Mouse (Mus musculus) liver, embryonic 12.5 days (tissue): Measurements from ENCODE around the gene Auts2. TPM values are rescaled to one million over a fixed set of nuclear protein-coding genes. Genes with fewer than 3 reads are reported as not detected.

Experiments
- ATAC-seq: fragments of 200-750 bp; cut with Nextera tagmentation; 2 replicates; pipeline ENCODE4 v1.8.0; 2017; ENCODE audit warnings: moderate number of reproducible peaks, mild to moderate bottlenecking, moderate library complexity
- H3K27ac ChIP-seq: fragments of 300-500 bp; sonication (generic); 2 replicates; pipeline ENCODE4 v1.5.1; 2016; ENCODE audit warnings: mild to moderate bottlenecking
- H3K27me3 ChIP-seq: fragments of 300-500 bp; sonication (generic); replicated peaks from 2 replicates; pipeline ENCODE4 v1.6.1; 2016; ENCODE audit warnings: mild to moderate bottlenecking, moderate library complexity
- H3K36me3 ChIP-seq: fragments of 300-500 bp; sonication (generic); 2 replicates; pipeline ENCODE4 v1.6.1; 2016; ENCODE audit warnings: mild to moderate bottlenecking, moderate library complexity
- H3K4me1 ChIP-seq: fragments of 300-500 bp; sonication (generic); 2 replicates; pipeline ENCODE4 v1.6.1; 2016
- H3K4me2 ChIP-seq: fragments of 300-500 bp; sonication (generic); 2 replicates; pipeline ENCODE4 v1.6.1; 2016; ENCODE audit warnings: mild to moderate bottlenecking, moderate library complexity
- H3K4me3 ChIP-seq: fragments of 300-500 bp; sonication (generic); 2 replicates; pipeline ENCODE4 v1.5.1; 2016; ENCODE audit warnings: mild to moderate bottlenecking, moderate library complexity
- H3K9ac ChIP-seq: fragments of 300-500 bp; sonication (generic); 2 replicates; pipeline ENCODE4 v1.6.1; 2016; ENCODE audit warnings: mild to moderate bottlenecking, moderate library complexity
- H3K9me3 ChIP-seq: fragments of 300-500 bp; sonication (generic); replicated peaks from 2 replicates; pipeline ENCODE4 v1.6.1; 2016; ENCODE audit warnings: mild to moderate bottlenecking, moderate library complexity
- WGBS: fragments of 180-500 bp; shearing (Covaris S2); methylation state at CpG from one replicate; pipeline ENCODE4 v1.1.7; 2016; ENCODE audit not compliant: insufficient replicate concordance; 5-methylcytosine and 5-hydroxymethylcytosine counted together
- polyA plus RNA-seq: library from polyadenylated mRNA; unstranded; fragments of >200 nt; fragmentation: Nextera tagmentation; extraction: Ambion mirVana; gene quantifications from 2 replicates; pipeline ENCODE4 v1.2.1, GENCODE M21; 2016

Gene Auts2
- polyA plus RNA-seq, 1 experiment from 2014 or later: 4.4 TPM

GRCm38 (mm10) chr5:132537475-132537874 is 5.7 kb downstream of the Auts2 start:
- Histone ChIP-seq H3K27ac (no peak overlapping the region), H3K9ac (no peak overlapping the region), H3K4me1 (peaks cover 10% of the 10 kb centered on the region; the same call in 1 of the 2 replicates), H3K27me3 (peaks cover 24% of the 10 kb centered on the region), H3K4me2 (no peak overlapping the region), H3K9me3 (no peaks in the 10 kb centered on the region), H3K4me3 (no peak overlapping the region), H3K36me3 (no peaks in the 10 kb centered on the region)
- ATAC-seq: no peak
- 64% methylated on average over 4 of the region's 4 CpGs for WGBS

- no peaks in the 10 kb centered on the region for H3K27me3 ChIP-seq
- WGBS: 70% methylated on average over 3 of the region's 3 CpGs
- 0 out of 2 replicates have a peak, but pooled peaks cover 8% of the 10 kb centered on the region for H3K4me1 ChIP-seq
- H3K9me3 ChIP-seq: no peaks in the 10 kb centered on the region
- ATAC-seq: no peak
- no peaks in the 10 kb centered on the region for H3K36me3 ChIP-seq
- H3K4me3 ChIP-seq: no peak overlapping the region
- H3K4me2 ChIP-seq: no peak overlapping the region
- no peak overlapping the region for H3K9ac ChIP-seq
- no peak overlapping the region for H3K27ac ChIP-seq
Measured at GRCm38 (mm10) chr5:132526395-132526794, 16.7 kb downstream of the Auts2 start.

- no peak overlapping the region for H3K27ac ChIP-seq
- H3K36me3 ChIP-seq: no peaks in the 10 kb centered on the region
- H3K9ac ChIP-seq: no peak overlapping the region
- no peaks in the 10 kb centered on the region for H3K9me3 ChIP-seq
- H3K27me3 ChIP-seq: no peaks in the 10 kb centered on the region
- no peak overlapping the region for H3K4me2 ChIP-seq
- no peak for ATAC-seq
- H3K4me3 ChIP-seq: no peak overlapping the region
- 70% methylated on average over 12 of the region's 12 CpGs for WGBS
- H3K4me1 ChIP-seq: no peaks in the 10 kb centered on the region; the same call in 1 of the 2 replicates
Measured at GRCm38 (mm10) chr5:132521358-132521873, 21.7 kb downstream of the Auts2 start.

GRCm38 (mm10) chr5:132517879-132518278 is 25.3 kb downstream of the Auts2 start:
- H3K4me1 ChIP-seq: no peaks in the 10 kb centered on the region; the same call in 1 of the 2 replicates

GRCm38 (mm10) chr5:132514521-132514920 is 28.6 kb downstream of the Auts2 start:
- no peaks in the 10 kb centered on the region for H3K36me3 ChIP-seq
- 72% methylated on average over 6 of the region's 6 CpGs for WGBS
- ATAC-seq: no peak
- no peaks in the 10 kb centered on the region for H3K4me1 ChIP-seq
- H3K4me2 ChIP-seq: no peak overlapping the region
- H3K27me3 ChIP-seq: no peaks in the 10 kb centered on the region
- H3K9me3 ChIP-seq: no peaks in the 10 kb centered on the region
- H3K9ac ChIP-seq: no peak overlapping the region
- H3K27ac ChIP-seq: no peak overlapping the region
- no peak overlapping the region for H3K4me3 ChIP-seq

More at GRCm38 (mm10) chr5:132517879-132518278, 25.3 kb downstream of the Auts2 start:
- Histone ChIP-seq H3K9me3 (no peaks in the 10 kb centered on the region), H3K4me3 (no peak overlapping the region), H3K9ac (no peak overlapping the region), H3K36me3 (no peaks in the 10 kb centered on the region), H3K4me2 (no peak overlapping the region), H3K27ac (no peak overlapping the region), H3K27me3 (no peaks in the 10 kb centered on the region)
- 72% methylated on average over 6 of the region's 6 CpGs for WGBS
- ATAC-seq: no peak

- 69% methylated on average over 7 of the region's 7 CpGs for WGBS
- Histone ChIP-seq H3K27me3 (no peaks in the 10 kb centered on the region), H3K36me3 (no peaks in the 10 kb centered on the region), H3K9ac (no peak overlapping the region), H3K4me3 (no peak overlapping the region), H3K9me3 (no peaks in the 10 kb centered on the region), H3K4me1 (no peaks in the 10 kb centered on the region), H3K27ac (no peak overlapping the region), H3K4me2 (no peak overlapping the region)
- ATAC-seq: no peak
Measured at GRCm38 (mm10) chr5:132513206-132513605, 29.9 kb downstream of the Auts2 start.

GRCm38 (mm10) chr5:132509464-132509885 is 33.7 kb downstream of the Auts2 start:
- Histone ChIP-seq H3K9ac (no peak overlapping the region), H3K36me3 (no peaks in the 10 kb centered on the region), H3K4me1 (no peaks in the 10 kb centered on the region), H3K27me3 (no peaks in the 10 kb centered on the region), H3K9me3 (no peaks in the 10 kb centered on the region), H3K27ac (no peak overlapping the region), H3K4me2 (no peak overlapping the region), H3K4me3 (no peak overlapping the region)
- 61% methylated on average over 9 of the region's 9 CpGs for WGBS
- ATAC-seq: no peak

GRCm38 (mm10) chr5:132504893-132505292 is 38.3 kb downstream of the Auts2 start:
- Histone ChIP-seq H3K27me3 (no peaks in the 10 kb centered on the region), H3K27ac (no peak overlapping the region), H3K4me3 (no peak overlapping the region), H3K36me3 (no peaks in the 10 kb centered on the region), H3K4me1 (peaks cover 8% of the 10 kb centered on the region), H3K4me2 (no peak overlapping the region), H3K9ac (no peak overlapping the region), H3K9me3 (no peaks in the 10 kb centered on the region)
- 57% methylated on average over 1 of the region's 1 CpGs for WGBS
- ATAC-seq: no peak

GRCm38 (mm10) chr5:132503431-132503830 is 39.7 kb downstream of the Auts2 start:
- Histone ChIP-seq H3K9me3 (no peaks in the 10 kb centered on the region), H3K4me1 (peaks cover 10% of the 10 kb centered on the region), H3K4me2 (no peak overlapping the region), H3K9ac (no peak overlapping the region), H3K27me3 (no peaks in the 10 kb centered on the region), H3K36me3 (no peaks in the 10 kb centered on the region), H3K27ac (no peak overlapping the region), H3K4me3 (no peak overlapping the region)
- 71% methylated on average over 2 of the region's 2 CpGs for WGBS
- no peak for ATAC-seq

GRCm38 (mm10) chr5:132502036-132502435 is 41.1 kb downstream of the Auts2 start:
- ATAC-seq: no peak
- Histone ChIP-seq H3K9me3 (no peaks in the 10 kb centered on the region), H3K4me3 (no peak overlapping the region), H3K4me1 (peaks cover 10% of the 10 kb centered on the region), H3K27ac (no peak overlapping the region), H3K36me3 (no peaks in the 10 kb centered on the region), H3K9ac (no peak overlapping the region), H3K4me2 (no peak overlapping the region), H3K27me3 (no peaks in the 10 kb centered on the region)
- WGBS: 25% methylated on average over 5 of the region's 5 CpGs

GRCm38 (mm10) chr5:132500817-132501231 is 42.3 kb downstream of the Auts2 start:
- ATAC-seq: no peak
- Histone ChIP-seq H3K27ac (no peak overlapping the region), H3K4me3 (no peak overlapping the region)

GRCm38 (mm10) chr5:132498896-132499295 is 44.2 kb downstream of the Auts2 start:
- Histone ChIP-seq H3K4me3 (no peak overlapping the region), H3K27me3 (no peaks in the 10 kb centered on the region), H3K9me3 (no peaks in the 10 kb centered on the region), H3K27ac (no peak overlapping the region), H3K9ac (no peak overlapping the region), H3K4me1 (peaks cover 10% of the 10 kb centered on the region), H3K4me2 (no peak overlapping the region), H3K36me3 (no peaks in the 10 kb centered on the region)
- WGBS: 67% methylated on average over 2 of the region's 2 CpGs
- ATAC-seq: no peak

More at GRCm38 (mm10) chr5:132500817-132501231, 42.3 kb downstream of the Auts2 start:
- Histone ChIP-seq H3K4me2 (no peak overlapping the region), H3K36me3 (no peaks in the 10 kb centered on the region), H3K9me3 (no peaks in the 10 kb centered on the region), H3K27me3 (no peaks in the 10 kb centered on the region), H3K4me1 (peaks cover 10% of the 10 kb centered on the region), H3K9ac (no peak overlapping the region)
- 18% methylated on average over 3 of the region's 3 CpGs for WGBS

GRCm38 (mm10) chr5:132498045-132498444 is 45.1 kb downstream of the Auts2 start:
- WGBS: 82% methylated on average over 5 of the region's 5 CpGs
- ATAC-seq: no peak
- no peaks in the 10 kb centered on the region for H3K36me3 ChIP-seq

More at GRCm38 (mm10) chr5:132498045-132498444, 45.1 kb downstream of the Auts2 start:
- Histone ChIP-seq H3K4me2 (no peak overlapping the region), H3K27ac (no peak overlapping the region), H3K9me3 (no peaks in the 10 kb centered on the region), H3K4me1 (peaks cover 10% of the 10 kb centered on the region), H3K4me3 (no peak overlapping the region), H3K27me3 (no peaks in the 10 kb centered on the region), H3K9ac (no peak overlapping the region)
